Mouse (Mus musculus): ENCODE results near the gene Rbm18.

Rbm18 gene

GRCm38 (mm10) chr2:36104956-36105741 lies 31.4 kb downstream of the Rbm18 start, which contains the start of gene Lhx6:
Lhx6 (minus strand) TSS chr2:36105408.
- peak; percentile 25 to 69 for DNase-seq (ENCODE audit: inconsistent age in 2 of 2, low spot score in 1 of 2)

- peak in 1 of 2 experiments; percentile 49 for DNase-seq (ENCODE audit: inconsistent age in 2 of 2, low spot score in 1 of 2)
Observed at GRCm38 (mm10) chr2:36104436-36104955, 32.1 kb downstream of the Rbm18 start.

- peak; percentile 13 to 64 for DNase-seq (ENCODE audit: inconsistent age in 2 of 2, low spot score in 1 of 2)
Observed at GRCm38 (mm10) chr2:36103555-36104367, 32.8 kb downstream of the Rbm18 start.

GRCm38 (mm10) chr2:36103069-36103554 lies 33.5 kb downstream of the Rbm18 start:
- peak; percentile 30 to 75 for DNase-seq (ENCODE audit: inconsistent age in 2 of 2, low spot score in 1 of 2)

GRCm38 (mm10) chr2:36102559-36102946 lies 34.0 kb downstream of the Rbm18 start:
- DNase-seq (ENCODE audit: inconsistent age in 2 of 2, low spot score in 1 of 2): peak in 1 of 2 experiments; percentile 56

- DNase-seq (ENCODE audit: inconsistent age in 2 of 2, low spot score in 1 of 2): no peak
Observed at GRCm38 (mm10) chr2:36101866-36102558, 34.6 kb downstream of the Rbm18 start.

GRCm38 (mm10) chr2:36099739-36100138 lies 36.8 kb downstream of the Rbm18 start:
- no peak for DNase-seq (ENCODE audit: inconsistent age in 2 of 2, low spot score in 1 of 2)

GRCm38 (mm10) chr2:36098021-36098420 lies 38.6 kb downstream of the Rbm18 start:
- DNase-seq (ENCODE audit: inconsistent age in 2 of 2, low spot score in 1 of 2): no peak

GRCm38 (mm10) chr2:36097129-36097815 lies 39.3 kb downstream of the Rbm18 start:
- no peak for DNase-seq (ENCODE audit: inconsistent age in 2 of 2, low spot score in 1 of 2)

- no peak for DNase-seq (ENCODE audit: inconsistent age in 2 of 2, low spot score in 1 of 2)
Observed at GRCm38 (mm10) chr2:36093914-36094475, 42.6 kb downstream of the Rbm18 start.

GRCm38 (mm10) chr2:36093301-36093700 lies 43.3 kb downstream of the Rbm18 start:
- DNase-seq (ENCODE audit: inconsistent age in 2 of 2, low spot score in 1 of 2): no peak

GRCm38 (mm10) chr2:36092748-36093147 lies 43.8 kb downstream of the Rbm18 start:
- no peak for DNase-seq (ENCODE audit: inconsistent age in 2 of 2, low spot score in 1 of 2)

- DNase-seq (ENCODE audit: inconsistent age in 2 of 2, low spot score in 1 of 2): peak; percentile 50 to 83
Observed at GRCm38 (mm10) chr2:36090853-36091741, 45.5 kb downstream of the Rbm18 start.

GRCm38 (mm10) chr2:36089190-36089589 lies 47.4 kb downstream of the Rbm18 start:
- DNase-seq (ENCODE audit: inconsistent age in 2 of 2, low spot score in 1 of 2): no peak

- DNase-seq (ENCODE audit: inconsistent age in 2 of 2, low spot score in 1 of 2): no peak
Observed at GRCm38 (mm10) chr2:36085041-36085440, 51.5 kb downstream of the Rbm18 start.

GRCm38 (mm10) chr2:36082802-36083580 lies 53.6 kb downstream of the Rbm18 start:
- DNase-seq (ENCODE audit: inconsistent age in 2 of 2, low spot score in 1 of 2): no peak

GRCm38 (mm10) chr2:36081446-36081845 lies 55.1 kb downstream of the Rbm18 start:
- no peak for DNase-seq (ENCODE audit: inconsistent age in 2 of 2, low spot score in 1 of 2)

- DNase-seq (ENCODE audit: inconsistent age in 2 of 2, low spot score in 1 of 2): no peak
Observed at GRCm38 (mm10) chr2:36077160-36077761, 59.3 kb downstream of the Rbm18 start.

Data from adrenal gland, adult (tissue).